Mouse (Mus musculus) gastrocnemius, adult 18-20 months (tissue): Measurements from ENCODE around the gene Mthfs. TPM values are rescaled to one million over a fixed set of nuclear protein-coding genes. Genes with fewer than 3 reads are reported as not detected.

Source experiments
- total RNA-seq, 2 experiments: library from RNA; stranded (reverse); gene quantifications; 2 replicates each; pipeline ENCODE4 v1.2.3; 2021

The Mthfs gene
- total RNA-seq, 2 experiments from 2014 or later = 13.1 to 14.9 TPM

Other genes with a start within 250 kb of the Mthfs start
- gene Trim43b, start 117.8 kb upstream of the Mthfs start, total RNA-seq = not detected
- not detected for gene Bcl2a1b, start 11.5 kb upstream of the Mthfs start, total RNA-seq
- gene Gm29094, start 11.3 kb upstream of the Mthfs start, total RNA-seq = not detected